Mouse (Mus musculus) myocyte (in vitro differentiated cells): ENCODE measurements around the gene D730048I06Rik.
"Not testable (repeated sequence)": the region's sequence is repeated elsewhere in the genome, so short reads cannot be mapped to it uniquely, and the experiment has no call there.

Experiments
- CEBPB ChIP-seq: IDR thresholded peaks from 2 replicates; pipeline ENCODE4 v1.6.1; 2011; ENCODE audit warnings: mild to moderate bottlenecking, moderate library complexity; ENCODE audit not compliant: poor library complexity, insufficient read depth, severe bottlenecking
- E2F4 ChIP-seq: IDR thresholded peaks from one replicate; pipeline ENCODE4 v1.6.1; 2011; ENCODE audit warnings: mild to moderate bottlenecking, control low read depth, moderate library complexity; ENCODE audit not compliant: insufficient read depth
- MAX ChIP-seq: IDR thresholded peaks from one replicate; pipeline ENCODE4 v1.6.1; 2011; ENCODE audit warnings: low read depth, mild to moderate bottlenecking, control low read depth
- MYOD1 ChIP-seq, 3 experiments: IDR thresholded peaks; one replicate each; pipeline ENCODE4 v1.6.1; 2011; ENCODE audit warnings: control low read depth in 2 of 3, low read depth in 2 of 3, mild to moderate bottlenecking in 2 of 3, moderate library complexity in 1 of 3; ENCODE audit not compliant: insufficient read length in 2 of 3, control insufficient read depth in 1 of 3
- MYOG ChIP-seq, 3 experiments: IDR thresholded peaks; one replicate each; pipeline ENCODE4 v1.6.1; 2011; ENCODE audit warnings: control low read depth in 2 of 3, low read depth in 2 of 3, mild to moderate bottlenecking in 2 of 3; ENCODE audit not compliant: insufficient read length in 2 of 3, control insufficient read depth in 1 of 3, insufficient read depth in 1 of 3
- POLR2A ChIP-seq: IDR thresholded peaks from one replicate; pipeline ENCODE4 v1.6.1; 2011; ENCODE audit warnings: low read depth, mild to moderate bottlenecking, control low read depth, moderate library complexity; ENCODE audit not compliant: insufficient read length
- POLR2AphosphoS2 ChIP-seq: IDR thresholded peaks from one replicate; pipeline ENCODE4 v1.6.1; 2011; ENCODE audit warnings: low read depth, control low read depth; ENCODE audit not compliant: insufficient read length
- SRF ChIP-seq: IDR thresholded peaks from one replicate; pipeline ENCODE4 v1.6.1; 2011; ENCODE audit warnings: low read depth; ENCODE audit not compliant: control insufficient read depth, insufficient read length
- TCF12 ChIP-seq: IDR thresholded peaks from one replicate; pipeline ENCODE4 v1.6.1; 2011; ENCODE audit warnings: mild to moderate bottlenecking, control low read depth; ENCODE audit not compliant: poor library complexity, insufficient read depth, severe bottlenecking
- TCF3 ChIP-seq: IDR thresholded peaks from one replicate; pipeline ENCODE4 v1.6.1; 2011; ENCODE audit warnings: low read depth, control low read depth; ENCODE audit not compliant: insufficient read length
- USF1 ChIP-seq: IDR thresholded peaks from one replicate; pipeline ENCODE4 v1.6.1; 2011; ENCODE audit warnings: low read depth, mild to moderate bottlenecking, control low read depth, moderate library complexity

DNA sequence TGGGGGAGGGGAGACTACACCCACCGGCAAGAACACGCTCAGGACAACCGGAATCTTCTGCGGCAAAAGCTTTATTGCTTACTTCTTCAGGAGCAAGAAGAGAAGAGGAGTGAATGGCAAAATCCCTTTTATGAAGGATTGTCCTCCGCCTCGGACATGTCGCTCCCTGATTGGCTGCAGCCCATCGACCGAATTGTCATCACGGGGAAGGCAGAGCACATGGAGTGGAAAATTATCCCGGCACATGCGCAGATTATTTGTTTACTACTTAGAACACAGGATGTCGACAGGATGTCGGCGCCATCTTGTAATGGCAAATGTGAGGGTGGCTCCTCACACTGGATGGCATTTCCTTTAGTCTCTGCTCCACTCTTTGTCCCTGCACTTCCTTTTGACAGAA, 28.0 kb upstream of the D730048I06Rik start:
- TF ChIP-seq POLR2A; E2F4; MAX; USF1; POLR2AphosphoS2; MYOG (IDR thresholded peaks at IDR 0.05; ENCODE audit: control insufficient read depth in 1 of 3, insufficient read depth in 1 of 3, insufficient read length in 2 of 3, low read depth in 2 of 3); CEBPB; MYOD1 (IDR thresholded peaks at IDR 0.05; ENCODE audit: control insufficient read depth in 1 of 3, insufficient read length in 2 of 3, low read depth in 2 of 3); TCF3; SRF; TCF12: not testable (repeated sequence)
